Mouse (Mus musculus) neural tube, embryonic 13.5 days (tissue): ENCODE data around the gene Serpini2. TPM values are rescaled to one million over a fixed set of nuclear protein-coding genes. Genes with fewer than 3 reads are reported as not detected.
"Not testable (repeated sequence)": the region's sequence is repeated elsewhere in the genome, so short reads cannot be mapped to it uniquely, and the experiment has no call there.

Source experiments
- ATAC-seq: fragments of 200-750 bp; cut with Nextera tagmentation; 2 replicates; pipeline ENCODE4 v1.8.0; 2017; ENCODE audit warnings: low read depth, mild to moderate bottlenecking, moderate TSS enrichment, moderate library complexity
- H3K27ac ChIP-seq: fragments of 300-500 bp; sonication (generic); replicated peaks from 2 replicates; pipeline ENCODE4 v1.5.1; 2015; ENCODE audit warnings: moderate library complexity, mild to moderate bottlenecking, inconsistent platforms
- H3K27me3 ChIP-seq: fragments of 300-500 bp; sonication (generic); 2 replicates; pipeline ENCODE4 v1.6.1; 2015; ENCODE audit warnings: mild to moderate bottlenecking, inconsistent platforms
- H3K36me3 ChIP-seq: fragments of 300-500 bp; sonication (generic); 2 replicates; pipeline ENCODE4 v1.6.1; 2015; ENCODE audit warnings: mild to moderate bottlenecking, inconsistent platforms
- H3K4me1 ChIP-seq: fragments of 300-500 bp; sonication (generic); replicated peaks from 2 replicates; pipeline ENCODE4 v1.6.1; 2015; ENCODE audit warnings: inconsistent platforms
- H3K4me2 ChIP-seq: fragments of 300-500 bp; sonication (generic); 2 replicates; pipeline ENCODE4 v1.6.1; 2015; ENCODE audit warnings: inconsistent platforms, mild to moderate bottlenecking, moderate library complexity
- H3K4me3 ChIP-seq: fragments of 300-500 bp; sonication (generic); 2 replicates; pipeline ENCODE4 v1.5.1; 2015; ENCODE audit warnings: mild to moderate bottlenecking, inconsistent platforms
- H3K9ac ChIP-seq: fragments of 300-500 bp; sonication (generic); 2 replicates; pipeline ENCODE4 v1.6.1; 2015; ENCODE audit warnings: moderate library complexity, mild to moderate bottlenecking, inconsistent platforms
- H3K9me3 ChIP-seq: fragments of 300-500 bp; sonication (generic); 2 replicates; pipeline ENCODE4 v1.6.1; 2016; ENCODE audit warnings: inconsistent platforms
- WGBS: fragments of 180-500 bp; shearing (Covaris S2); methylation state at CpG from one replicate; pipeline ENCODE4 v1.1.7; 2015; 5-methylcytosine and 5-hydroxymethylcytosine counted together
- polyA plus RNA-seq: library from polyadenylated mRNA; unstranded; fragments of >200 nt; fragmentation: Nextera tagmentation; extraction: Ambion mirVana; gene quantifications from 2 replicates; pipeline ENCODE4 v1.2.1, GENCODE M21; 2015

The Serpini2 gene
- not detected in 2 replicates for polyA plus RNA-seq

DNA sequence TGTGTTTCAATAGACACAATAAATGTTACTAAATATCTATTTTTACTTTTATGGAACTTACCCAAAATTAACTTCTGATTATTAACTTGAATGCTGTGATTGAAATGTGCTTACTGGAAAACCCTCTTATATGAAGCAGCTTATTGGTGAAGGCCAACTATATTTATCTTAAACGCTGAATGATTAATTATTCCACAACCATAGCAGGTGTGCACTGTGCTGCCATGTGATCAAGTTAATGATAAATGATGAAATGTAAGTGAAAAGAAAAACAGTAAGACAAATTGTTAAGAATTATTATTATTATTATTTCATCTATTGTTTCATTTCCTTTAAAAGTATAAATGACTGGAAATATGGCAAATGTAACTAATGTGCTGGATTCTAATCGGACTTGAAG is at the start of gene Serpini2:
Gene Serpini2, minus strand, starts transcription at position 101 of the 400 bp plus-strand sequence.
- H3K4me1 ChIP-seq = no peaks in the 10 kb centered on the region
- H3K36me3 ChIP-seq = no peaks in the 10 kb centered on the region
- H3K27ac ChIP-seq = no peak within 1 kb of the TSS
- ATAC-seq = no peak
- H3K4me2 ChIP-seq = no peak within 1 kb of the TSS
- H3K9me3 ChIP-seq = no peaks in the 10 kb centered on the region
- no peak within 1 kb of the TSS for H3K9ac ChIP-seq
- H3K4me3 ChIP-seq = no peak within 1 kb of the TSS
- WGBS = 92% methylated on average over 2 of the region's 2 CpGs
- no peaks in the 10 kb centered on the region for H3K27me3 ChIP-seq

DNA sequence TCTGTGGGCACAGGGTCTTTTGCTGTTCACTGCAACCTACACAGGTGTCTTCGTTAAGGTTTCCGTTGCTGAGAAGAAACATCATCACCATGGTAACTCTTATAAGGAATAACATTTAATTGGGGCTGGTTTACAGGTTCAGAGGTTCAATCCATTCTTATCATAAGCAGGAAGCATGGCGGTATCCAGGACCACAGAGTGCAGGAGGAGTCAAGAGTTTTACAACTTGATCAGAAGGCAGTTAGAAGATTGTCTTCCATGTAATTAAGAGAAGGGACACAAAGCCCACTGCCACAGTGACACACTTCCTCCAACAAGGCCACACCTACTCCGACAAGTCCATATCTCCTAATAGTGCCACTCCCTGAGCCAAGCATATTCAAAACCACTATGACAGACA is 39.0 kb upstream of the Serpini2 start:
- no peak for ATAC-seq
- H3K27me3 ChIP-seq = no peaks in the 10 kb centered on the region
- no peak overlapping the region for H3K27ac ChIP-seq
- 94% methylated on average over 4 of the region's 4 CpGs for WGBS
- H3K9me3 ChIP-seq = no peaks in the 10 kb centered on the region
- H3K36me3 ChIP-seq = no peaks in the 10 kb centered on the region
- no peaks in the 10 kb centered on the region for H3K4me1 ChIP-seq
- H3K9ac ChIP-seq = no peak overlapping the region
- H3K4me3 ChIP-seq = no peak overlapping the region
- no peak overlapping the region for H3K4me2 ChIP-seq

DNA sequence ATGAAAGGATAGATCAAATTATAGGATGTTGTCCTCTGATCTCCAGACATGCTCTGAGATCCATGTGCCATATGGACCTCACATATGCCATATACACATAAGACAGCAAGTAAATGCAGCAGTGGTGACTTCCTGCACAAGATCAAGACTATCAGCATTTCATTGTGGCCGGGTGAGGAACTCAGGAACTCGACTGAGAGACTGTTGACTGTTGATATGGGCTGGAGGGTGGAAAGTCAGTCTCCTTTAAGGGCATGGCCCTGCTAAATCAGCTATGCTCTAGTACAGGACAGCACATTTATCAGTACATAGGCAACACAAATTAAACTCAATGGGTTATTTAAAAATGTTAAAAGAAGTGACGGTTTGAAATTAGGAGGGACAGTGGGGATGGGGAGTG is 38.4 kb upstream of the Serpini2 start:
- Histone ChIP-seq H3K9me3 (no peaks in the 10 kb centered on the region), H3K9ac (no peak overlapping the region), H3K4me1 (no peaks in the 10 kb centered on the region), H3K27ac (no peak overlapping the region), H3K4me3 (no peak overlapping the region), H3K4me2 (no peak overlapping the region), H3K27me3 (no peaks in the 10 kb centered on the region), H3K36me3 (no peaks in the 10 kb centered on the region)
- no peak for ATAC-seq
- WGBS = 82% methylated on average over 3 of the region's 3 CpGs

DNA sequence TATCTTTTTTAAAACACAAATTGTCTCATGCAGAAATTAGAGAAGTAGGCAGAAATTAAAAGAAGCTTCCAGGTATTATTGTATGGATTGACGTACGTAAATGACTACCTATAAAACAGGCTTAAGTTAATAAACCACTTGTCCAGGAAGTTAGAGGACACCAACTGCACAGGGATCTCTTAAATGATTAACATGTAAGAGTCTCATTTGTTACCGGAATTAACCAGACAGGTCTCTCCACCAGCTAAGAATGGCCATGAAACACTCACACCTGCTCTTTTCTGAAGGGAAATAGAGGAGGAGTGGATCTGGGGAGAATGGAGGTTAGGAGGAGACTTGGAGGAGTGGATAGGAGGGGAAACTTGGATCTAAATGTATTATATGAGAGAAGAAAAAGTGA is 35.7 kb upstream of the Serpini2 start:
- Histone ChIP-seq H3K36me3 (no peaks in the 10 kb centered on the region), H3K27me3 (no peaks in the 10 kb centered on the region), H3K9me3 (no peaks in the 10 kb centered on the region), H3K4me1 (no peaks in the 10 kb centered on the region), H3K27ac (no peak overlapping the region), H3K4me2 (no peak overlapping the region), H3K9ac (no peak overlapping the region), H3K4me3 (no peak overlapping the region)
- WGBS = 94% methylated on average over 3 of the region's 3 CpGs
- ATAC-seq = no peak

DNA sequence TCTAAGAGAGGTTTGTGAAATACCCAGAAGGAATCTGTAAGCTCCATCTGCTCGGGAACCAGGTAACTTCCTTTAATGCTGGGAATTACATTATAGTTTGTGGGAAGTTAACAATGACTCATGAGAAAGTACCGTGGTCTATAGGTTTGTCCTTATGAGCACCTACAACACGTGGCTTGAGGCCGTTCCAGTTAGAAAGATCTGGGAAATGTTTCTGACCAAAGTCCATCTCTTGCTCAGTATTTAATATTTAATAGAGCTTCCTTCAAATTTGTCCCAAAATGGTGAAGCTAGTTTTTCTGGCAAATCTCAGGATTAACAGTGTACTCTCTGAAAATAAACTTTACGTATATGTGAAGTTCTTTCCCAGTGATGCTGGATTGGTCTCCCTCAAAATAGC is 34.7 kb upstream of the Serpini2 start:
- Histone ChIP-seq H3K9me3 (no peaks in the 10 kb centered on the region), H3K27me3 (no peaks in the 10 kb centered on the region), H3K4me1 (no peaks in the 10 kb centered on the region), H3K36me3 (no peaks in the 10 kb centered on the region), H3K4me3 (no peak overlapping the region), H3K4me2 (no peak overlapping the region), H3K9ac (no peak overlapping the region), H3K27ac (no peak overlapping the region)
- ATAC-seq = no peak
- WGBS = 94% methylated on average over 5 of the region's 5 CpGs

DNA sequence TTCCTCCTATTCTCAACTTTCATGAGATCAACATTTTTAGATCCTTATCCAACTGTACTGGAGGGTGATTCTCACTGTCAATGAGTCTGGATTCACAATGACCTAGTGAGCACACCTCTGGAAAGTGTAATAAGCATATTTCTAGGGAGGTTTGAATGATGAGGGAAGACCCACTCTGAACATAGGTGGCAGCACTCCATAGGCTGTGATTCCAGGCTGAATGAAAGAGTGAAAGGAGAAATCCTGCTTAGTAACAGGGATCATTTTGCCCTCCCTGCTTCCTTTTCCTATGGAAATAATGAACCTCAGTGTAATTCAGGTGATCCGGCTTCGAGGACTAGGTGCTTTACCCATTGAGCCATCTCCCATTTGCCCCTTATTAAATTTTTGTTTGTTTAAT is 31.2 kb upstream of the Serpini2 start:
- no peaks in the 10 kb centered on the region for H3K9me3 ChIP-seq
- H3K4me1 ChIP-seq = peaks cover 9% of the 10 kb centered on the region; the same call in 1 of the 2 replicates
- ATAC-seq = no peak
- H3K27ac ChIP-seq = no peak overlapping the region
- H3K36me3 ChIP-seq = no peaks in the 10 kb centered on the region
- H3K4me3 ChIP-seq = no peak overlapping the region
- no peak overlapping the region for H3K9ac ChIP-seq
- no peak overlapping the region for H3K4me2 ChIP-seq
- WGBS = 95% methylated on average over 2 of the region's 2 CpGs
- no peaks in the 10 kb centered on the region for H3K27me3 ChIP-seq

DNA sequence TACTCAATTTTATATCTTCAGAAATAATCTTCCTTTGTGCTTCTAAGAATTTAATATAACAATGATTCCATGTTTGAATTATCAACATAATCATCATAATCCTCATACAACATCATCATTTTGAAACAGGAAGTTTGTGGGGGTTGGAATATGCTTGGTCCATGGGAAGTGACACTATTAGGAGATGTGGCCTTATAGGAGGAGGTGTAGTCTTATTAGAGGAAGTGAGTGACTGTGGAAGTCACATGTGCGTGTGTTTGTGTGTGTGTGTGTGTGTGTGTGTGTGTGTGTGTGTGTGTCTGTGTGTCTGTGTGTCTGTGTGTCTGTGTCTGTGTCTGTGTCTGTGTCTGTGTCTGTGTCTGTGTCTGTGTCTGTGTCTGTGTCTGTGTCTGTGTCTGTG is 29.6 kb upstream of the Serpini2 start:
- 88% methylated on average over 1 of the region's 1 CpGs for WGBS
- not testable (repeated sequence) for H3K27ac ChIP-seq, H3K27me3 ChIP-seq, H3K9me3 ChIP-seq, H3K36me3 ChIP-seq, H3K4me3 ChIP-seq, H3K4me2 ChIP-seq, ATAC-seq, H3K4me1 ChIP-seq, H3K9ac ChIP-seq

DNA sequence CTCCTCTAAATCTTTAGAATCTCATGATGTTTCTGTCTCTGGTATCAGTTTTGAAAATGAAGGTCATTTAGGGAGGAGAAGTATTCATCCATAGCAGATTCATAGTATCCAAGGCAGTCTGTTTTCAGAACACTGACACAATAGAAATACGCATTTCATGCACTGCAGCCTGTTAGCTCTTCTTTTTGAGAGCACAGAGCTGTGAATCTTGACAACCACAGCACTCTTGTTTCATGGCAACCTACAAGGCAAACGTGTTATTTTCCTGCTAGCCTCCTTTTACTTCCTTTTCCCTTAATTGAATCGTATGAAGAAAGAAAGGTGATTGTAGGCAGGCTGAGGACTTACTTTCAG is 27.9 kb upstream of the Serpini2 start:
- Histone ChIP-seq H3K9me3 (no peaks in the 10 kb centered on the region), H3K9ac (no peak overlapping the region), H3K4me1 (peaks cover 9% of the 10 kb centered on the region; the same call in 1 of the 2 replicates), H3K4me3 (no peak overlapping the region), H3K27me3 (no peaks in the 10 kb centered on the region), H3K36me3 (no peaks in the 10 kb centered on the region), H3K4me2 (no peak overlapping the region), H3K27ac (no peak overlapping the region)
- no peak for ATAC-seq
- 57% methylated on average over 3 of the region's 3 CpGs for WGBS

DNA sequence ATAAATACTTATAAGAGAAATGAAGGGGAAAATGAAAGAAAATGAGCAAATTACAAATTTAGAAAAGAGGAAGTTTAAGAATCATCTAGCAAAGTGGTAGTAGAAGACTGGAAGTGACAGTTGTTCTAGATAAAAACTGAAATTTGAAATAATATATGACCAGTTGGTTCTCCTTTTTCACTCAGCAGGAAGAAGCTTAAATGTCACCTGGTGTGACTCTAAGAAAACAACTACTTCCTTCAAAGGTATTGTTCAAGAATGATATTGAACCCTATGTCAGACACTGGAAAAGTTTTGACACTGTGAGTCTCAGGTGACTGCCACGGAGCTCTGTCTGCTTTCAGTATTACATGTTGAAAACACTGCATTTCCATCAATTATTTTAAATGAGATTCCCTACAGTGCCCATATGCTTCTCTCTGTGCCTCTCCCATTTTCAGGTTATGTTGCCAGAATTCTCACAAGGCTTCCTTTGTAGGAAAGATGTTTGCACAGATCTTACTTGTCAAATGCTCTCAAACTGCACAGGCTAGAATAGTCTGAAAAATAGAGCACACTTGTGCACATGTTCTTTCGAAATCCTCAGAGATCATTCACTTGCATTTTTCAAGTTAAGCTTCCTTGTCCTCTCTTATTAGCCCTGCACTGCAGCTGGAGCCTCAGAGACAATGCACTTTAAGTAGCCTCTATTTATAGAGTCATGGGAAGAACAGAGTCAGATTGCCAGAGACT is 27.3 kb upstream of the Serpini2 start:
- Histone ChIP-seq H3K36me3 (no peaks in the 10 kb centered on the region), H3K4me3 (no peak overlapping the region), H3K27ac (no peak overlapping the region), H3K9ac (no peak overlapping the region), H3K4me2 (no peak overlapping the region), H3K4me1 (peaks cover 9% of the 10 kb centered on the region; the same call in 1 of the 2 replicates), H3K27me3 (no peaks in the 10 kb centered on the region), H3K9me3 (no peaks in the 10 kb centered on the region)
- no peak for ATAC-seq
- 54% methylated on average over 2 of the region's 2 CpGs for WGBS

DNA sequence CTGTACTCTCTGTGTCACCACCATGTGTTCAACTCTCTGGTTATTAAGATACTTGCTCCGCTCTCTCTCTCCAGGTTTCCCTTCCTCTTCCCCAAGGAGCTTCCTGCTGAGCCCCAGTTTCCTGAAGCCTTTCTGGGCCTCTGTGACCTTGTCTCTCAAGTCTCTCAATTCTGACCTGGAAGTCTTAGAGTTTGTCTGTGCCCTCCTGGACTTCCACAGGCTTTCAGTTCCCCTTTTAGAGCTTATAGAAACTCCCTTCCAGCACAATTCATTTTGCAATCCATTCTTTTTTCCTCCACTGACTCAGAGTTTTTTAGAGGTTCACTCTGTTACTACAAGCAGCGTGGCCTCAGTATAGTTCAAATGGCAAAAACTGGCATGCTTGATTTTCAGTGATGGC is 23.4 kb upstream of the Serpini2 start:
- Histone ChIP-seq H3K36me3 (no peaks in the 10 kb centered on the region), H3K4me2 (no peak overlapping the region), H3K9me3 (no peaks in the 10 kb centered on the region), H3K27ac (no peak overlapping the region), H3K9ac (no peak overlapping the region), H3K4me3 (no peak overlapping the region), H3K4me1 (peaks cover 9% of the 10 kb centered on the region; the same call in 1 of the 2 replicates), H3K27me3 (no peaks in the 10 kb centered on the region)
- 90% methylated on average over 2 of the region's 2 CpGs for WGBS
- ATAC-seq = no peak

DNA sequence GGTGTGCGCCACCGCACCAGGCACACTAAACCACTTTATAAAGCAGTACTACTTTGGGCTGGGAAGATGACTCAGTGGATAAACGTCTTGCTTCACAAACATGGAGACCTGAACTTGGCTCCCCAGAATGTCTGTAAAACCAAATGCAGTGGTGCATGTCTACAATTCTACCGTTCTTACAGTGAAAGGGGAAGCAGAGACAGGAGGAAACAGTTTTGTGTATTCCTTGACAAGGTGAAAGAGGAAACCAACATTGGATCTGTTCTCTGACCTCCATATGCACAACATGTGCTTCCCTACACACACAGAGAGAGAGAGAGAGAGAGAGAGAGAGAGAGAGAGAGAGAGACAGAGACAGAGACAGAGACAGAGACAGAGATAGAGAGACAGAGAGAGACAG is 7.6 kb upstream of the Serpini2 start:
- Histone ChIP-seq H3K27me3 (no peaks in the 10 kb centered on the region), H3K4me2 (no peak overlapping the region), H3K27ac (no peak overlapping the region), H3K4me3 (no peak overlapping the region), H3K36me3 (no peaks in the 10 kb centered on the region), H3K4me1 (no peaks in the 10 kb centered on the region), H3K9ac (no peak overlapping the region), H3K9me3 (no peaks in the 10 kb centered on the region)
- ATAC-seq = no peak
- WGBS = 83% methylated on average over 4 of the region's 4 CpGs

DNA sequence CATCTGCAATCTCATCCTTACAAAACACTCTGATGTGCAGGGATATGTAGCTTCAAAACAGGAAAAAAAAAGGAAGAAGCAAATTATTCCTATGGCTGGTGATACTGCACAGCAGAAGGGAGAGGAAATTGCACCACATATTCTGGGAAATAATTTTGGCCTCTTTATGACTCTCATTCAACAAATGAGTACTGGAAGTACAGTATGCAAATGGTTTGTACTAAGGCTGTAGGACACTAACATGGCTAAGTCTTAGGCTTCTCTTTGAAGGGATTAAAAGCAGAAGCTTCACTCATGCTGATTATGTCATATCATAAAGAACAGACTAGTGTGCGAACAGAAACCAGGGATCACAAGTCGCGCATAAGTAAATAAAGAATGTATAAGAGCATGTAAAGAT is 6.6 kb upstream of the Serpini2 start:
- Histone ChIP-seq H3K4me3 (no peak overlapping the region), H3K36me3 (no peaks in the 10 kb centered on the region), H3K4me1 (no peaks in the 10 kb centered on the region), H3K4me2 (no peak overlapping the region), H3K27me3 (no peaks in the 10 kb centered on the region), H3K27ac (no peak overlapping the region), H3K9ac (no peak overlapping the region), H3K9me3 (no peaks in the 10 kb centered on the region)
- WGBS = 92% methylated on average over 3 of the region's 3 CpGs
- no peak for ATAC-seq

DNA sequence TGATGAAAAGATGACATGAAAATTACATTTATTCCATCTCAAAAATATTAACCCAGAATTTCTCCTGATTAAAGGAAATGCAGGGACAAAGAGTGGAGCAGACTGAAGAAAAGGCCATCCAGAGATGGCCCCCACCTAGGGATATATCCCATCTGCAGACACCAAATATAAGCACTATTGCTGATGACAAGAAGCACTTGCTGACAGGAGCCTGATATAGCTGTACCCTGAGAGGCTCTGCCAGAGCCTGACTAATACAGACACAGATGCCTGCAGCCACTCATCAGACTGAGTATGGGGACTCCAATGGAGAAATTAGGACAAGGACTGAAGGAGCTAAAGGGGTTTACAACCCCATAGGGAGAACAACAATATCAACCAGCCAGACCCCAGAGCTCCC is 5.2 kb upstream of the Serpini2 start:
- no peaks in the 10 kb centered on the region for H3K9me3 ChIP-seq
- H3K9ac ChIP-seq = no peak overlapping the region
- no peaks in the 10 kb centered on the region for H3K27me3 ChIP-seq
- ATAC-seq = no peak
- no peaks in the 10 kb centered on the region for H3K4me1 ChIP-seq
- no peak overlapping the region for H3K27ac ChIP-seq
- no peaks in the 10 kb centered on the region for H3K36me3 ChIP-seq
- no peak overlapping the region for H3K4me3 ChIP-seq
- no peak overlapping the region for H3K4me2 ChIP-seq
